Mouse (Mus musculus): ENCODE data around the gene Lonp1.

GRCm38 (mm10) chr17:56615136-56615784 lies 11.4 kb downstream of the Lonp1 start:
- TF ChIP-seq CTCF (IDR thresholded peaks at IDR 0.05; ENCODE audit: borderline replicate concordance, control insufficient read depth, extremely low read depth, insufficient read depth, low read length, poor library complexity) (no peak), POLR2A (IDR thresholded peaks at IDR 0.05; ENCODE audit: control insufficient read depth, extremely low read depth, insufficient read depth, low read length, poor library complexity) (no peak)
